Mouse (Mus musculus): ENCODE results near the gene Pcca.

- no peak for TF ChIP-seq CTCF (IDR thresholded peaks at IDR 0.05; ENCODE audit: borderline replicate concordance, insufficient read depth, low read depth, low read length)
- TF ChIP-seq POLR2A (IDR thresholded peaks at IDR 0.05; ENCODE audit: borderline replicate concordance, insufficient read depth, low read length): no peak
Measured at GRCm38 (mm10) chr14:122651681-122652080, 117.6 kb downstream of the Pcca start.
